Mouse (Mus musculus) limb, embryonic 12.5 days (tissue): ENCODE results near the gene Ppp2r5e. TPM values are rescaled to one million over a fixed set of nuclear protein-coding genes. Genes with fewer than 3 reads are reported as not detected.

Source experiments
- ATAC-seq: fragments of 200-750 bp; cut with Nextera tagmentation; 2 replicates; pipeline ENCODE4 v1.8.0; 2017; ENCODE audit warnings: low read depth, moderate TSS enrichment; ENCODE audit not compliant: insufficient number of reproducible peaks, insufficient read depth, low FRiP score, low TSS enrichment
- H3K27ac ChIP-seq: fragments of 300-500 bp; sonication (generic); 2 replicates; pipeline ENCODE4 v1.5.1; 2016; ENCODE audit warnings: mild to moderate bottlenecking, moderate library complexity
- H3K27me3 ChIP-seq: fragments of 300-500 bp; sonication (generic); 2 replicates; pipeline ENCODE4 v1.6.1; 2016; ENCODE audit warnings: mild to moderate bottlenecking, moderate library complexity
- H3K36me3 ChIP-seq: fragments of 300-500 bp; sonication (generic); 2 replicates; pipeline ENCODE4 v1.6.1; 2016; ENCODE audit warnings: mild to moderate bottlenecking, moderate library complexity
- H3K4me1 ChIP-seq: fragments of 300-500 bp; sonication (generic); replicated peaks from 2 replicates; pipeline ENCODE4 v1.6.1; 2016
- H3K4me2 ChIP-seq: fragments of 300-500 bp; sonication (generic); 2 replicates; pipeline ENCODE4 v1.6.1; 2016; ENCODE audit warnings: mild to moderate bottlenecking, moderate library complexity
- H3K4me3 ChIP-seq: fragments of 300-500 bp; sonication (generic); replicated peaks from 2 replicates; pipeline ENCODE4 v1.5.1; 2016; ENCODE audit warnings: mild to moderate bottlenecking
- H3K9ac ChIP-seq: fragments of 300-500 bp; sonication (generic); replicated peaks from 2 replicates; pipeline ENCODE4 v1.6.1; 2016; ENCODE audit warnings: mild to moderate bottlenecking, moderate library complexity
- H3K9me3 ChIP-seq: fragments of 300-500 bp; sonication (generic); 2 replicates; pipeline ENCODE4 v1.6.1; 2016; ENCODE audit warnings: mild to moderate bottlenecking, moderate library complexity
- whole genome bisulfite sequencing: fragments of 180-500 bp; shearing (Covaris S2); methylation state at CpG from one replicate; pipeline ENCODE4 v1.1.7; 2016; 5-methylcytosine and 5-hydroxymethylcytosine counted together
- polyA plus RNA-seq: library from polyadenylated mRNA; unstranded; fragments of >200 nt; fragmentation: Nextera tagmentation; extraction: Ambion mirVana; gene quantifications from 2 replicates; pipeline ENCODE4 v1.2.1, GENCODE M21; 2016

Gene Ppp2r5e
- 18.8 and 19.7 TPM in 2 replicates for polyA plus RNA-seq

DNA sequence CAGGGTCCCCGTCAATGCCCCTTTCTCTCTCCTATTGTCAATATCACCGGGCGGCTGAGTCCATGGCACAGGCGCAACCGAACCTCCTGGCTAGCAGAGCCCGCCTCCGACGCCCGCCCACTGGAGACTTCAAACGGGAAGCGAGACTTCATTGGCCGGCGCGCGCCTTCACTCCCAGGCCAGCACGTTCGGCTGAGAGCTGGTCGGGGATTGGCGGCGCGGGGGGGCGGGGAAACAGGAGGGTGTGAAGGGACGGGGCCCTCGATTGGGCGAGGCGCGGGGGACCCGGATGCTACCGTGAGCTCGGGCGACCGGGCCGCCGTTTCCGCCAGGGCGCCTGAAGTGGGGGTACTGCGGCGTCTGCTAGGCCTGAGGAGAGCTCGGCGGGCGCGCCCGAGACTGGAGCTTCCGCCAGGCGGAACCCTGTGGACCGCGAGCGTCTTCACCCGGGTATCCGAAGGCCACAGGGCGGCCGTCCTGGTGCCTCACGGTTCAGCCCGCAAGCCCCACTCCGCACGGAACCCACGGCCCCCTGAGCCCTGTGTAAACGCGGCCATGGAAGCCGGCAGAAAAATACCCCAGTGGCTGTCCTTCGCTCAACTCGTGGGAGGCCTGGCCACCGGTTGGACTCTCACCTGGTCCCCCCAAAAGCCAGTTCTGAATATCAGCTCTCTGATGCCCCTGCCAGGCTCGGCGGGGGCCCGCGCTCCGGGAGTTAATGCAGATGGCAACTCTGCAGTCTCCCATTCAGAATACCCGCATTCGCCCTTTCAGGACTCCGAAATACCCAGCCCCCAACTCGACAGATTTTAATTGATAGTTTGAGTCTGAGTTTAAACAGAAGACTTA, at the start of gene Ppp2r5e:
Ppp2r5e (minus strand) TSS at position 92 of the 849 bp plus-strand sequence.
- H3K36me3 ChIP-seq, result peaks cover 15% of the 10 kb centered on the region
- H3K27me3 ChIP-seq, result no peaks in the 10 kb centered on the region
- peak within 1 kb of the TSS; percentile 99 for H3K4me3 ChIP-seq
- under 1% methylated on average over 71 of the region's 72 CpGs for WGBS
- ATAC-seq, result peak; percentile 99
- peaks cover 17% of the 10 kb centered on the region for H3K4me1 ChIP-seq
- peak within 1 kb of the TSS; percentile 79 for H3K4me2 ChIP-seq
- H3K27ac ChIP-seq, result peak within 1 kb of the TSS; percentile 96
- H3K9ac ChIP-seq, result peak within 1 kb of the TSS; percentile 96
- no peaks in the 10 kb centered on the region for H3K9me3 ChIP-seq

GRCm38 (mm10) chr12:75645780-75646179, 49.7 kb upstream of the Ppp2r5e start:
- Histone ChIP-seq H3K36me3 (no peaks in the 10 kb centered on the region), H3K27me3 (no peaks in the 10 kb centered on the region), H3K9me3 (no peaks in the 10 kb centered on the region), H3K9ac (no peak overlapping the region), H3K4me2 (no peak overlapping the region), H3K27ac (no peak overlapping the region), H3K4me3 (no peak overlapping the region), H3K4me1 (peaks cover 9% of the 10 kb centered on the region)
- no peak for ATAC-seq
- 80% methylated on average over 1 of the region's 1 CpGs for WGBS

- no peak overlapping the region for H3K4me3 ChIP-seq
- H3K36me3 ChIP-seq, result no peaks in the 10 kb centered on the region
- H3K27me3 ChIP-seq, result no peaks in the 10 kb centered on the region
- H3K27ac ChIP-seq, result no peak overlapping the region
- no peak overlapping the region for H3K4me2 ChIP-seq
- 97% methylated on average over 1 of the region's 1 CpGs for WGBS
- ATAC-seq, result no peak
- H3K4me1 ChIP-seq, result peaks cover 2% of the 10 kb centered on the region; the same call in 1 of the 2 replicates
- H3K9me3 ChIP-seq, result no peaks in the 10 kb centered on the region
- H3K9ac ChIP-seq, result no peak overlapping the region
These were observed 45.7 kb upstream of the Ppp2r5e start for GRCm38 (mm10) chr12:75641726-75642125.

DNA sequence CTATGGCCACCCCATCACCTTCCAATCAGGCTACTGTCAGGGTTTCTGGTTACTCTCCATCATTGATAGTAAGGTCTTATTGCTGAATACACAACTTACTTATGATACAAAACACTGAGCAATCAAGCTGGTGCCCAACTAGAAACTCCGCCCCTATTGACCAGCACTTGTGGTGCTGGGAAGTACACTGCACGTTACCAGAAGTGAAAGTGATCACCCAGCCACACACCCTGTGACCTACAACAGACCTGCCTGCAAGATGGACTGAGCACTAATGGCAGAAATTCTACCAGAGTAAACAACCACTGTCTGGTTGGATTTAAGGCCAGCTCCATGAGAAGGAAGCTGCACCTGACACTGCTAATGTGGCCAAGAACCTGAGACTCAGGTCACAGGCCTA, 42.3 kb upstream of the Ppp2r5e start:
- Histone ChIP-seq H3K4me2 (no peak overlapping the region), H3K9ac (no peak overlapping the region), H3K9me3 (no peaks in the 10 kb centered on the region), H3K36me3 (no peaks in the 10 kb centered on the region), H3K27me3 (no peaks in the 10 kb centered on the region), H3K27ac (no peak overlapping the region), H3K4me1 (no peaks in the 10 kb centered on the region), H3K4me3 (no peak overlapping the region)
- ATAC-seq, result no peak
- 86% methylated on average over 2 of the region's 2 CpGs for WGBS

GRCm38 (mm10) chr12:75637103-75637502, 41.1 kb upstream of the Ppp2r5e start:
- WGBS, result 88% methylated on average over 3 of the region's 3 CpGs
- no peaks in the 10 kb centered on the region for H3K4me1 ChIP-seq
- no peak for ATAC-seq
- no peak overlapping the region for H3K27ac ChIP-seq
- no peak overlapping the region for H3K4me3 ChIP-seq
- no peaks in the 10 kb centered on the region for H3K27me3 ChIP-seq
- no peak overlapping the region for H3K4me2 ChIP-seq
- no peaks in the 10 kb centered on the region for H3K9me3 ChIP-seq
- H3K9ac ChIP-seq, result no peak overlapping the region
- peaks cover 9% of the 10 kb centered on the region; the same call in 1 of the 2 replicates for H3K36me3 ChIP-seq

DNA sequence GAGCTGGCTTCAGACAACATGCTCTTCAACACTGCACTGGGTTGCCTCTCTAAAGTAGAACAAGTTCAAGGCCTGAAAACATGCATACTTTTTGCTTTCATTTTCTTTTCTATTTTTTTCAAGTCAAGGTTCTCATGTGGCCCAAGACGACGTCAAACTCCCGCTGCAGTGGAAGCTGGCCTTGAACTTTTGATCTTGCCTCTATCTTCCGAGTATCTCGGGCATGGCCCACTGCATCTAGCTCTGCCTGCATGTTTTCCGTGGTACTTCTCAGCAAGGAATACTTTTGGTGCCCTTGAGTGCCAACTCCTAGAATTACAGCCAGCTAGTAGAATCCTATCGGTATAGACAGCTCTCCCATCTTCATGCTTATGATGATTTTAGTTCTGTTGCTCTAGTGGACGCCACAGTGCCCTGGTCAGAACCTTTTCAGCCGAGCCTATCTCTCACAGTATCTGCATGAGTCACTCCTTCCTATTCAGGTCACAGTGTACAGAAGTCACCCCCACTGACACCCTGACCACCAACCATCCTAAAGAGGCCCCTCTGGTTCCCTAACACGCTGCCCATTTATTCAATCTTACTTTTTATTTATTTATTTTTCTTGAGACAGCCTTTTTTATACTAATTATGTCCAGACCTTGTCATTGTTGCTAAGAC, 39.9 kb upstream of the Ppp2r5e start:
- WGBS, result 93% methylated on average over 10 of the region's 10 CpGs

GRCm38 (mm10) chr12:75629618-75630017, 33.6 kb upstream of the Ppp2r5e start:
- H3K4me1 ChIP-seq, result no peaks in the 10 kb centered on the region
- H3K27me3 ChIP-seq, result no peaks in the 10 kb centered on the region
- H3K4me3 ChIP-seq, result no peak overlapping the region
- peaks cover 11% of the 10 kb centered on the region; the same call in 1 of the 2 replicates for H3K36me3 ChIP-seq
- H3K27ac ChIP-seq, result no peak overlapping the region
- WGBS, result 50% methylated on average over 1 of the region's 1 CpGs
- H3K9ac ChIP-seq, result no peak overlapping the region
- no peak for ATAC-seq
- no peak overlapping the region for H3K4me2 ChIP-seq
- H3K9me3 ChIP-seq, result 0 out of 2 replicates have a peak, but pooled peaks cover 3% of the 10 kb centered on the region

More for the DNA sequence above, 39.9 kb upstream of the Ppp2r5e start:
- peaks cover 11% of the 10 kb centered on the region; the same call in 1 of the 2 replicates for H3K36me3 ChIP-seq
- no peak overlapping the region for H3K9ac ChIP-seq
- no peak overlapping the region for H3K4me3 ChIP-seq
- no peak overlapping the region for H3K4me2 ChIP-seq
- no peaks in the 10 kb centered on the region for H3K4me1 ChIP-seq
- H3K9me3 ChIP-seq, result no peaks in the 10 kb centered on the region
- H3K27ac ChIP-seq, result no peak overlapping the region
- no peak for ATAC-seq
- H3K27me3 ChIP-seq, result no peaks in the 10 kb centered on the region

- Histone ChIP-seq H3K27ac (no peak overlapping the region), H3K27me3 (no peaks in the 10 kb centered on the region), H3K9ac (no peak overlapping the region), H3K9me3 (peaks cover 20% of the 10 kb centered on the region; the same call in 1 of the 2 replicates), H3K4me1 (no peaks in the 10 kb centered on the region), H3K4me2 (no peak overlapping the region), H3K36me3 (no peaks in the 10 kb centered on the region), H3K4me3 (no peak overlapping the region)
- ATAC-seq, result no peak
- 94% methylated on average over 5 of the region's 5 CpGs for WGBS
These were observed 27.2 kb upstream of the Ppp2r5e start for GRCm38 (mm10) chr12:75623292-75623691.

DNA sequence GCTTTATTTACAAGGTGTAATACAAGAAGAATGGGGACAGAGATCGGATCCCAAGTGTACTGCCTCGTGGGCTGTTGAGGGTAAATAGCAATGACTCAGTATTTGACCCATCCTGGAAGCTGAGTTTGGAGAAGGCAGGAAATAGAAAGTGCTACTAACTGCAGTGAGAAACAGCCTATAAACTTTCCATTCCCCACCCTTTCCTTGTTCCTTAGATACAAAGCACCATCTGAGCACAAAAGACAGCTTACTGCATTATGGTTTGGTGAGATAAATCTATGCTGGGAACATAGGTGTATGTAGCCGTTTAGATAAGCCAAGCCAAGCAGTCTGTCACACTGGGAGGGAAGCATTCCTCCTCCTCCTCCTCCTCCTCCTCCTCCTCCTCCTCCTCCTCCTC, 26.8 kb upstream of the Ppp2r5e start:
- no peak for ATAC-seq

DNA sequence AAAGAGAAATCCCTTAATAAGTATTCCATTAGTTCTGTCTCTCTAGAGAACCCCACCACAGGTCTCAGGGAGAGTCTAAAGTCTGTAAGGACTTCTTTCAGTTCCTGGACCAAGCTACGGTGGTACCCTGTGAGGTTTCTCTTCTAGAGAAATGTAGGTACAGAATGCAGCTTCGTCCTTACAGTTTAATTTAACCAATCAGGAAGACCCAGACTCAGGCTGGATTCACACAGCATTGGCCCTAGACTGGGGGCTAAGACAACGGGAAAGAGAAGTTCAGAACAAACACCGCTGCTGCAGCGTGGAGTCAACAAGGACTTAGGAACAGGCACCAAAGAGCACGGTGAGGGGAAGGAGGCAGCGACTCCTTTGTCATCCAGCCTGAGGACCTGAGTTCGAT, 20.8 kb upstream of the Ppp2r5e start:
- H3K9me3 ChIP-seq, result peaks cover 15% of the 10 kb centered on the region; the same call in 1 of the 2 replicates
- H3K4me1 ChIP-seq, result peaks cover 7% of the 10 kb centered on the region; the same call in 1 of the 2 replicates
- H3K9ac ChIP-seq, result no peak overlapping the region
- no peak overlapping the region for H3K27ac ChIP-seq
- H3K4me3 ChIP-seq, result no peak overlapping the region
- no peaks in the 10 kb centered on the region; the same call in 1 of the 2 replicates for H3K27me3 ChIP-seq
- no peaks in the 10 kb centered on the region for H3K36me3 ChIP-seq
- 65% methylated on average over 8 of the region's 8 CpGs for WGBS
- H3K4me2 ChIP-seq, result no peak overlapping the region
- ATAC-seq, result no peak

More for the DNA sequence above, 26.8 kb upstream of the Ppp2r5e start:
- Histone ChIP-seq H3K27ac (no peak overlapping the region), H3K4me1 (no peaks in the 10 kb centered on the region), H3K4me3 (no peak overlapping the region), H3K9me3 (peaks cover 20% of the 10 kb centered on the region; the same call in 1 of the 2 replicates), H3K27me3 (no peaks in the 10 kb centered on the region), H3K36me3 (no peaks in the 10 kb centered on the region), H3K4me2 (no peak overlapping the region), H3K9ac (no peak overlapping the region)
- WGBS, result 76% methylated on average over 3 of the region's 3 CpGs

- Histone ChIP-seq H3K9me3 (0 out of 2 replicates have a peak, but pooled peaks cover 9% of the 10 kb centered on the region), H3K4me2 (peak overlapping the region; percentile 61), H3K27me3 (no peaks in the 10 kb centered on the region; the same call in 1 of the 2 replicates), H3K4me1 (peaks cover 7% of the 10 kb centered on the region; the same call in 1 of the 2 replicates), H3K27ac (no peak overlapping the region), H3K4me3 (peak overlapping the region; percentile 36), H3K9ac (no peak overlapping the region), H3K36me3 (no peaks in the 10 kb centered on the region)
- 8% methylated on average over 24 of the region's 24 CpGs for WGBS
- ATAC-seq, result 0 out of 2 replicates have a peak, but pooled peaks have one; percentile 52
These were observed 20.2 kb upstream of the Ppp2r5e start for GRCm38 (mm10) chr12:75616158-75616791.
